Mouse (Mus musculus) T-helper 2 cell (primary cell): Measurements from ENCODE around the gene Brd3.
"Not testable (repeated sequence)": the region's sequence is repeated elsewhere in the genome, so short reads cannot be mapped to it uniquely, and the experiment has no call there.

Experiments used
- in situ Hi-C: fragments of 300-600 bp; cut with MboI, MseI; formaldehyde crosslinking; loops from one replicate; pipeline ENCODE4 v1.15.1; 2025; ENCODE audit warnings: high pct_unique_total_duplicates

The Brd3 gene

GRCm38 (mm10) chr2:27507562-27507961 is at the start of gene Brd3:
Gene Brd3, minus strand, starts transcription at chr2:27507662.
- in situ Hi-C loops = no loop called here

- in situ Hi-C loops = loop anchor here (5.0 kb wide), 1 partner anchor 415 kb away; no protein-coding TSS in a partner anchor
These were observed 49.5 kb upstream of the Brd3 start for GRCm38 (mm10) chr2:27556921-27557320.

GRCm38 (mm10) chr2:27554308-27554707 is 46.8 kb upstream of the Brd3 start:
- in situ Hi-C loops = loop anchor here (5.0 kb wide), 1 partner anchor 213 kb away; no protein-coding TSS in a partner anchor

- in situ Hi-C loops = loop anchor here (5.0 kb wide), 1 partner anchor 215 kb away; no protein-coding TSS in a partner anchor
These were observed 45.3 kb upstream of the Brd3 start for GRCm38 (mm10) chr2:27552620-27553287.

GRCm38 (mm10) chr2:27548664-27549369 is 41.4 kb upstream of the Brd3 start:
- in situ Hi-C loops = no loop called here

GRCm38 (mm10) chr2:27547986-27548385 is 40.5 kb upstream of the Brd3 start:
- in situ Hi-C loops = no loop called here

- in situ Hi-C loops = no loop called here
These were observed 39.9 kb upstream of the Brd3 start for GRCm38 (mm10) chr2:27547326-27547725.

GRCm38 (mm10) chr2:27546041-27546440 is 38.6 kb upstream of the Brd3 start:
- in situ Hi-C loops = not testable (repeated sequence)

GRCm38 (mm10) chr2:27545517-27545916 is 38.1 kb upstream of the Brd3 start:
- in situ Hi-C loops = not testable (repeated sequence)

- in situ Hi-C loops = no loop called here
These were observed 37.2 kb upstream of the Brd3 start for GRCm38 (mm10) chr2:27544613-27545012.

GRCm38 (mm10) chr2:27541225-27541624 is 33.8 kb upstream of the Brd3 start:
- in situ Hi-C loops = no loop called here

GRCm38 (mm10) chr2:27540515-27540836 is 33.0 kb upstream of the Brd3 start:
- in situ Hi-C loops = no loop called here

- in situ Hi-C loops = no loop called here
These were observed 32.5 kb upstream of the Brd3 start for GRCm38 (mm10) chr2:27539772-27540514.

- in situ Hi-C loops = no loop called here
These were observed 31.9 kb upstream of the Brd3 start for GRCm38 (mm10) chr2:27539336-27539735.

- in situ Hi-C loops = not testable (repeated sequence)
These were observed 31.2 kb upstream of the Brd3 start for GRCm38 (mm10) chr2:27538455-27539330.

GRCm38 (mm10) chr2:27518283-27518682 is 10.8 kb upstream of the Brd3 start:
- in situ Hi-C loops = no loop called here

- in situ Hi-C loops = no loop called here
These were observed 8.8 kb upstream of the Brd3 start for GRCm38 (mm10) chr2:27516289-27516688.

- in situ Hi-C loops = no loop called here
These were observed 8.1 kb upstream of the Brd3 start for GRCm38 (mm10) chr2:27515341-27516166.

GRCm38 (mm10) chr2:27514639-27515328 is 7.3 kb upstream of the Brd3 start, which contains the start of gene Wdr5:
Gene Wdr5, plus strand, starts transcription at chr2:27515157.
- in situ Hi-C loops = no loop called here

- in situ Hi-C loops = no loop called here
These were observed 6.4 kb upstream of the Brd3 start for GRCm38 (mm10) chr2:27513861-27514260.
